Mouse (Mus musculus): ENCODE measurements at regions not wholly inside any gene's neighbourhood (a gene's known extent, or its start where the extent isn't known, plus 50 kb on each side); places are given as distances from the start of the nearest gene placed in this dataset.
"Not testable (repeated sequence)": the region's sequence is repeated elsewhere in the genome, so short reads cannot be mapped to it uniquely, and the experiment has no call there.

GRCm38 (mm10) chr17:76703823-76704222 is 1152.1 kb upstream of the Fam98a start:
- Histone ChIP-seq H3K36me3 (no peaks in the 10 kb centered on the region), H3K4me3 (no peak overlapping the region), H3K27ac (no peak overlapping the region), H3K9ac (no peak overlapping the region), H3K4me2 (no peak overlapping the region), H3K4me1 (no peaks in the 10 kb centered on the region), H3K27me3 (no peaks in the 10 kb centered on the region), H3K9me3 (no peaks in the 10 kb centered on the region)
- ATAC-seq (ENCODE audit: borderline replicate concordance, extremely low read depth, low FRiP score, low TSS enrichment) = no peak

GRCm38 (mm10) chr17:76696219-76696618 is 1144.5 kb upstream of the Fam98a start:
- Histone ChIP-seq H3K4me3 (no peak overlapping the region), H3K27ac (no peak overlapping the region), H3K4me2 (no peak overlapping the region), H3K36me3 (no peaks in the 10 kb centered on the region), H3K9ac (no peak overlapping the region), H3K9me3 (no peaks in the 10 kb centered on the region), H3K27me3 (no peaks in the 10 kb centered on the region), H3K4me1 (no peaks in the 10 kb centered on the region)
- WGBS = 56% methylated on average over 3 of the region's 3 CpGs
- no peak for ATAC-seq (ENCODE audit: borderline replicate concordance, extremely low read depth, low FRiP score, low TSS enrichment)

- 42% methylated on average over 4 of the region's 4 CpGs for WGBS
- ATAC-seq (ENCODE audit: borderline replicate concordance, extremely low read depth, low FRiP score, low TSS enrichment) = no peak
- no peak overlapping the region for H3K4me2 ChIP-seq
Observed at GRCm38 (mm10) chr17:76658056-76658455, 1106.3 kb upstream of the Fam98a start.

GRCm38 (mm10) chr17:76625976-76626375 is 1074.2 kb upstream of the Fam98a start:
- Histone ChIP-seq H3K36me3 (no peaks in the 10 kb centered on the region), H3K27ac (no peak overlapping the region), H3K4me2 (no peak overlapping the region), H3K27me3 (no peaks in the 10 kb centered on the region), H3K4me3 (no peak overlapping the region), H3K4me1 (no peaks in the 10 kb centered on the region), H3K9ac (no peak overlapping the region), H3K9me3 (no peaks in the 10 kb centered on the region)
- 78% methylated on average over 7 of the region's 7 CpGs for WGBS
- no peak for ATAC-seq (ENCODE audit: borderline replicate concordance, extremely low read depth, low FRiP score, low TSS enrichment)

More at GRCm38 (mm10) chr17:76658056-76658455, 1106.3 kb upstream of the Fam98a start:
- Histone ChIP-seq H3K4me3 (no peak overlapping the region), H3K9ac (no peak overlapping the region), H3K36me3 (no peaks in the 10 kb centered on the region), H3K4me1 (no peaks in the 10 kb centered on the region), H3K9me3 (no peaks in the 10 kb centered on the region), H3K27me3 (no peaks in the 10 kb centered on the region), H3K27ac (no peak overlapping the region)

- Histone ChIP-seq H3K27ac (no peak overlapping the region), H3K4me1 (no peaks in the 10 kb centered on the region), H3K4me2 (no peak overlapping the region), H3K36me3 (no peaks in the 10 kb centered on the region), H3K27me3 (no peaks in the 10 kb centered on the region), H3K9me3 (no peaks in the 10 kb centered on the region), H3K9ac (no peak overlapping the region), H3K4me3 (no peak overlapping the region)
- no peak for ATAC-seq (ENCODE audit: borderline replicate concordance, extremely low read depth, low FRiP score, low TSS enrichment)
- WGBS = 55% methylated on average over 1 of the region's 1 CpGs
Observed at GRCm38 (mm10) chr17:76605237-76605636, 1053.5 kb upstream of the Fam98a start.

GRCm38 (mm10) chr17:76578323-76578722 is 1026.6 kb upstream of the Fam98a start:
- no peaks in the 10 kb centered on the region for H3K27me3 ChIP-seq
- H3K9ac ChIP-seq = no peak overlapping the region
- no peaks in the 10 kb centered on the region for H3K4me1 ChIP-seq
- no peak overlapping the region for H3K4me3 ChIP-seq
- H3K4me2 ChIP-seq = no peak overlapping the region
- ATAC-seq (ENCODE audit: borderline replicate concordance, extremely low read depth, low FRiP score, low TSS enrichment) = no peak
- no peaks in the 10 kb centered on the region for H3K9me3 ChIP-seq
- no peaks in the 10 kb centered on the region for H3K36me3 ChIP-seq
- no peak overlapping the region for H3K27ac ChIP-seq

- Histone ChIP-seq H3K27ac (no peak overlapping the region), H3K36me3 (no peaks in the 10 kb centered on the region), H3K4me3 (no peak overlapping the region), H3K9me3 (no peaks in the 10 kb centered on the region), H3K4me2 (no peak overlapping the region), H3K9ac (no peak overlapping the region), H3K4me1 (no peaks in the 10 kb centered on the region), H3K27me3 (no peaks in the 10 kb centered on the region)
- no peak for ATAC-seq (ENCODE audit: borderline replicate concordance, extremely low read depth, low FRiP score, low TSS enrichment)
- WGBS = 50% methylated on average over 1 of the region's 1 CpGs
Observed at GRCm38 (mm10) chr17:76559725-76560124, 1008.0 kb upstream of the Fam98a start.

GRCm38 (mm10) chr17:76545566-76545965 is 993.8 kb upstream of the Fam98a start:
- Histone ChIP-seq H3K9ac (no peak overlapping the region), H3K27ac (no peak overlapping the region), H3K27me3 (no peaks in the 10 kb centered on the region), H3K4me3 (no peak overlapping the region), H3K9me3 (no peaks in the 10 kb centered on the region), H3K4me1 (no peaks in the 10 kb centered on the region), H3K4me2 (no peak overlapping the region), H3K36me3 (no peaks in the 10 kb centered on the region)
- WGBS = 54% methylated on average over 3 of the region's 3 CpGs
- ATAC-seq (ENCODE audit: borderline replicate concordance, extremely low read depth, low FRiP score, low TSS enrichment) = no peak

- Histone ChIP-seq H3K9ac (no peak overlapping the region), H3K9me3 (no peaks in the 10 kb centered on the region), H3K27me3 (no peaks in the 10 kb centered on the region), H3K4me2 (no peak overlapping the region), H3K27ac (no peak overlapping the region), H3K4me1 (no peaks in the 10 kb centered on the region), H3K36me3 (no peaks in the 10 kb centered on the region), H3K4me3 (no peak overlapping the region)
- ATAC-seq (ENCODE audit: borderline replicate concordance, extremely low read depth, low FRiP score, low TSS enrichment) = no peak
Observed at GRCm38 (mm10) chr17:76535772-76536171, 984.0 kb upstream of the Fam98a start.

- H3K4me2 ChIP-seq = no peak overlapping the region
- 0 out of 2 replicates have a peak, but pooled peaks cover 2% of the 10 kb centered on the region for H3K9me3 ChIP-seq
- no peaks in the 10 kb centered on the region for H3K27me3 ChIP-seq
- no peaks in the 10 kb centered on the region for H3K4me1 ChIP-seq
- ATAC-seq (ENCODE audit: borderline replicate concordance, extremely low read depth, low FRiP score, low TSS enrichment) = peak; percentile 65; the same call in 1 of the 2 replicates
- no peak overlapping the region for H3K4me3 ChIP-seq
- no peak overlapping the region for H3K27ac ChIP-seq
- H3K36me3 ChIP-seq = no peaks in the 10 kb centered on the region
- no peak overlapping the region for H3K9ac ChIP-seq
Observed at GRCm38 (mm10) chr17:76501732-76502131, 950.0 kb upstream of the Fam98a start.

- Histone ChIP-seq H3K36me3 (no peaks in the 10 kb centered on the region), H3K4me2 (no peak overlapping the region), H3K27ac (no peak overlapping the region), H3K4me3 (no peak overlapping the region), H3K9me3 (0 out of 2 replicates have a peak, but pooled peaks cover 2% of the 10 kb centered on the region), H3K27me3 (no peaks in the 10 kb centered on the region), H3K4me1 (no peaks in the 10 kb centered on the region), H3K9ac (no peak overlapping the region)
- WGBS = 79% methylated on average over 4 of the region's 4 CpGs
- no peak for ATAC-seq (ENCODE audit: borderline replicate concordance, extremely low read depth, low FRiP score, low TSS enrichment)
Observed at GRCm38 (mm10) chr17:76500446-76500845, 948.7 kb upstream of the Fam98a start.

- not testable (repeated sequence) for H3K27me3 ChIP-seq; H3K9ac ChIP-seq; H3K4me3 ChIP-seq; H3K9me3 ChIP-seq; ATAC-seq (ENCODE audit: borderline replicate concordance, extremely low read depth, low FRiP score, low TSS enrichment); H3K36me3 ChIP-seq; H3K4me2 ChIP-seq; H3K4me1 ChIP-seq; H3K27ac ChIP-seq
Observed at GRCm38 (mm10) chr17:76499981-76500380, 948.2 kb upstream of the Fam98a start.

GRCm38 (mm10) chr17:76487347-76487746 is 935.6 kb upstream of the Fam98a start:
- Histone ChIP-seq H3K27ac (no peak overlapping the region), H3K9ac (no peak overlapping the region), H3K9me3 (no peaks in the 10 kb centered on the region), H3K4me1 (no peaks in the 10 kb centered on the region), H3K27me3 (no peaks in the 10 kb centered on the region), H3K4me2 (no peak overlapping the region), H3K36me3 (no peaks in the 10 kb centered on the region), H3K4me3 (no peak overlapping the region)
- 49% methylated on average over 3 of the region's 3 CpGs for WGBS
- peak; percentile 96 for ATAC-seq (ENCODE audit: borderline replicate concordance, extremely low read depth, low FRiP score, low TSS enrichment)

All from lung, embryonic 15.5 days (tissue).